Mouse (Mus musculus) liver, embryonic 11.5 days (tissue): ENCODE results near the gene Baat. TPM values are rescaled to one million over a fixed set of nuclear protein-coding genes. Genes with fewer than 3 reads are reported as not detected.

Experiments used
- ATAC-seq: fragments of 200-750 bp; cut with Nextera tagmentation; replicated peaks from 2 replicates; pipeline ENCODE4 v1.8.0; 2017; ENCODE audit warnings: moderate number of reproducible peaks, mild to moderate bottlenecking, moderate TSS enrichment, moderate library complexity; ENCODE audit not compliant: low FRiP score
- DNase-seq: peaks from one replicate; pipeline ENCODE4 v3.0.0-alpha.2; 2017; ENCODE audit warnings: low spot score
- H3K27ac ChIP-seq: fragments of 300-500 bp; sonication (generic); 2 replicates; pipeline ENCODE4 v1.5.1; 2014; ENCODE audit warnings: mild to moderate bottlenecking, low read depth, low read length, control low read depth
- H3K27me3 ChIP-seq: fragments of 300-500 bp; sonication (generic); replicated peaks from 2 replicates; pipeline ENCODE4 v1.6.1; 2014; ENCODE audit warnings: low read length, mixed read lengths; ENCODE audit not compliant: control insufficient read depth, insufficient read depth
- H3K36me3 ChIP-seq: fragments of 300-500 bp; sonication (generic); 2 replicates; pipeline ENCODE4 v1.6.1; 2014; ENCODE audit warnings: mild to moderate bottlenecking, low read length, moderate library complexity, mixed read lengths; ENCODE audit not compliant: control insufficient read depth, insufficient read depth
- H3K4me1 ChIP-seq: fragments of 300-500 bp; sonication (generic); replicated peaks from 2 replicates; pipeline ENCODE4 v1.6.1; 2014; ENCODE audit warnings: low read length, mixed read lengths; ENCODE audit not compliant: control insufficient read depth, insufficient read depth
- H3K4me2 ChIP-seq: fragments of 300-500 bp; sonication (generic); 2 replicates; pipeline ENCODE4 v1.6.1; 2014; ENCODE audit warnings: mild to moderate bottlenecking, control low read depth, moderate library complexity
- H3K4me3 ChIP-seq: fragments of 300-500 bp; sonication (generic); 2 replicates; pipeline ENCODE4 v1.5.1; 2014; ENCODE audit warnings: low read depth, low read length, control low read depth
- H3K9ac ChIP-seq: fragments of 300-500 bp; sonication (generic); 2 replicates; pipeline ENCODE4 v1.6.1; 2014; ENCODE audit warnings: low read depth, low read length, control low read depth
- H3K9me3 ChIP-seq: fragments of 300-500 bp; sonication (generic); 2 replicates; pipeline ENCODE4 v1.6.1; 2016; ENCODE audit warnings: low read length, inconsistent platforms, mixed read lengths; ENCODE audit not compliant: control insufficient read depth
- WGBS: fragments of 180-500 bp; shearing (Covaris S2); extraction: QIAGEN DNeasy Blood & Tissue Kit; methylation state at CpG from one replicate; pipeline ENCODE4 v1.1.7; 2014; 5-methylcytosine and 5-hydroxymethylcytosine counted together
- polyA plus RNA-seq: library from polyadenylated mRNA; unstranded; fragments of >200 nt; fragmentation: Nextera tagmentation; extraction: Ambion mirVana; gene quantifications from 2 replicates; pipeline ENCODE4 v1.2.1, GENCODE M21; 2014

The Baat gene
- polyA plus RNA-seq, 1 experiment from 2014 or later, result 0.25 TPM

DNA sequence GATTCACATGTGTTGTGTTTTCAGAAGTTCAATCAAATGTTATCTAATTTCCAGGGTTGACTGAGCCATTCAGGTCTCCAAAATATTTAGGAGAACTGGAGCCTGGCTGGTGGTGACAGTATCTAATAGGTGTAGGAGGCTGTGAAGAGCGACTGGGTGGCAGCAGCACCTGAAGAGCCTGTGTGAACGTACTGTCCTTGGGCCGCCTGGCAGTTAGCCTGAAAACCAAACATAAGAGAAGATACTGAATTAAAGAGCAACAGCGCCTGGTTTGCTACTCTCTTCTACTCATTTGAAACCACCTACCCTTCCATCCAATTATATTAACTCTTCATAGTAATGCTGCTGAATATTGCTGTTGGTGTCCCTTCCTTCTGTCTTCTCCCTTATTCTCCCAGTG lies 30.3 kb upstream of the Baat start:
- Histone ChIP-seq H3K4me2 (no peak overlapping the region), H3K9ac (no peak overlapping the region), H3K4me3 (no peak overlapping the region), H3K27me3 (no peaks in the 10 kb centered on the region), H3K36me3 (no peaks in the 10 kb centered on the region), H3K27ac (no peak overlapping the region), H3K4me1 (no peaks in the 10 kb centered on the region), H3K9me3 (no peaks in the 10 kb centered on the region)
- DNase-seq, result no peak
- no peak for ATAC-seq
- 86% methylated on average over 4 of the region's 4 CpGs for whole genome bisulfite sequencing

DNA sequence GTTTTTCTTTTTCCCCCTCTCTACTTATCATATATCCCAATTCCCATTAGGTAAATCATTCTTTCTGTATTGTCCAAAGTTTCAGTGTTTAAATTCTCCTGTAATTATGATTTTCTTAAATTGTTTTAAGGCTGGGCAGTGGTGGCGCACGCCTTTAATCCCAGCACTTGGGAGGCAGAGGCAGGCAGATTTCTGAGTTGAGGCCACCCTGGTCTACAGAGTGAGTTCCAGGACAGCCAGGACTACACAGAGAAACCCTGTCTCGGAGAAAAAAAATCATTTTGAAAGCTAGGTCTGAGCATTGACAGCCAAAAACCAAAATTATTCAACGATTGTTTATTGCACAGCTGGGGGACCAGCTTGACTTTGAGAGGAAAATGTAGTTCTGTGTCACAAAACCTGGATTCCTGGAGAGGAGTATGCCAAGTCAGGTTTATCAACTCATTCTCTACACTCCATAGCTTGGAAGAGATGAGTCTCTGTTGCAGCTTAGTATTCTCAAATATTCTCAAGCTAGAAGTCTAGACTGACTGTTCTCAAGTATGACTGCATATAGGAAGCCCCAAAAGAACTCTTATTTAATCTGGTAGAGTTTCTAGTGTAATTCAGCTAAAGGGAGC lies 29.4 kb upstream of the Baat start:
- Histone ChIP-seq H3K9me3 (no peaks in the 10 kb centered on the region), H3K4me2 (no peak overlapping the region), H3K27ac (no peak overlapping the region), H3K4me3 (no peak overlapping the region), H3K4me1 (no peaks in the 10 kb centered on the region), H3K9ac (no peak overlapping the region), H3K27me3 (no peaks in the 10 kb centered on the region), H3K36me3 (no peaks in the 10 kb centered on the region; the same call in 1 of the 2 replicates)
- DNase-seq (no peak), ATAC-seq (no peak)
- WGBS, result 82% methylated on average over 4 of the region's 4 CpGs

DNA sequence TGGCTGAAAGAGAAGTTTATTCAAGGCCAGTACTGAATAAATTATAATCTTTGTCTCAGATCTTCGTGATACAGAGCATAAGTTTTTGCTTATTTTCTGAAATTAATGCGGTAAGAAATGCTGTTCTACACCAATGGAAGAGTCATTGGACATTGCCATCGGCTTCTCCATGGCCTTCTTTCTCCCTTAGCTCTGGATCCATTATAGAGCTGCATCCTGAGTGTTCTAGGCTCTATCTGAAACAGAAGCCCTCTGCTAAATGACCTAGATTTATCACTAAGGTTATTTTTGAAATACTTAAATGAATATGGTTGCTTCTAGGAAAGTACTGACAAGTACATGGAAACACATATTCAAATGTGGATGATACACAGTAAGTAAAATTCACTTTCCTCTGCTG lies 28.7 kb upstream of the Baat start:
- no peaks in the 10 kb centered on the region for H3K27me3 ChIP-seq
- no peak overlapping the region for H3K4me3 ChIP-seq
- H3K27ac ChIP-seq, result no peak overlapping the region
- ATAC-seq, result no peak
- H3K9me3 ChIP-seq, result peaks cover 5% of the 10 kb centered on the region
- H3K4me1 ChIP-seq, result no peaks in the 10 kb centered on the region
- DNase-seq, result no peak
- no peak overlapping the region for H3K4me2 ChIP-seq
- H3K36me3 ChIP-seq, result peaks cover 7% of the 10 kb centered on the region
- no peak overlapping the region for H3K9ac ChIP-seq
- 80% methylated on average over 3 of the region's 3 CpGs for WGBS

DNA sequence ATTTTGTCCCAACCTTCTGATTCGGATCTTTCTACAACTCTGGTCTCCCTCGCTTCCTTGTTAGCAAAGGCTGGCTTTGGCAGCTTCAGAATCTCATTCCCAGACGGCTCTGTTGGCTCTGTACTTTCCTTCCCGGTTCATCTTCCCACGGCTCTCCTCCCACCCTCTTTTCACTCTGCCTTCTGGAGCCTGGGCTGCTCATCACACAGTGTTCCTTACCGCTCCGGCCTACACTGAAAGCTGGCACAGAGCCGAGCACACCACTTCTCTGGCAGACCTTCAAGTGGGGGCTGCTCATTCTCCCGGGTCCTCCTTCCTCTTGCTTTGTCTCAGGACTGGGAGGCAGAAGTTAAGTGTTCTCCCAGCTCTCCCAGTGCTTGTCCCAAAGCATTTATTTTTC lies 16.2 kb upstream of the Baat start:
- no peak for ATAC-seq
- peaks cover 13% of the 10 kb centered on the region; the same call in 1 of the 2 replicates for H3K36me3 ChIP-seq
- WGBS, result 87% methylated on average over 9 of the region's 9 CpGs
- H3K27ac ChIP-seq, result no peak overlapping the region
- no peaks in the 10 kb centered on the region for H3K9me3 ChIP-seq
- H3K4me2 ChIP-seq, result no peak overlapping the region; the same call in 1 of the 2 replicates
- peaks cover 12% of the 10 kb centered on the region for H3K4me1 ChIP-seq
- H3K4me3 ChIP-seq, result no peak overlapping the region
- no peak for DNase-seq
- no peaks in the 10 kb centered on the region for H3K27me3 ChIP-seq
- H3K9ac ChIP-seq, result no peak overlapping the region

DNA sequence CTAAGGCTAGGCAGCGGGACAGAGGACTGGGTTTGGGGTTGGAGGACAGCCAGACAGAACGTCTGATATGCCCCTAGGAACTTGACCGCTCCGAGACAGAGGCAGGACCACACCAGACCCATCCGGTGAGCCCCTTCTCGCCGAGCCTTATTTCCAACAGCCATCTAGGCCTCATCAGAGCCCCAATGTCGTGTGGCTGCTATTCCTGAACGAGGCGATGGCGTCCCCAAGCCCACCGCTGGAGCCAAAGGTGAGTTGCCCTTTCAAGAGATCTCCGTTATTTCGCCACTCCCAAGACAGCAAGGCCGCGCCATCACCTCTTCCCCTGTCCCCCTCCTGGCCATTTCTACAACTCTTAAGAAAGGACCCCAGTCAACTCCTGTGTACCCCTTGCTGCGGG lies 15.0 kb upstream of the Baat start:
- peaks cover 12% of the 10 kb centered on the region for H3K4me1 ChIP-seq
- no peaks in the 10 kb centered on the region for H3K27me3 ChIP-seq
- peak overlapping the region; percentile 60 for H3K4me2 ChIP-seq
- no peak for DNase-seq
- peaks cover 13% of the 10 kb centered on the region; the same call in 1 of the 2 replicates for H3K36me3 ChIP-seq
- peak overlapping the region; percentile 85 for H3K9ac ChIP-seq
- H3K4me3 ChIP-seq, result peak overlapping the region; percentile 79
- H3K27ac ChIP-seq, result no peak overlapping the region
- no peaks in the 10 kb centered on the region for H3K9me3 ChIP-seq
- 1% methylated on average over 17 of the region's 17 CpGs for WGBS
- peak; percentile 34 for ATAC-seq

DNA sequence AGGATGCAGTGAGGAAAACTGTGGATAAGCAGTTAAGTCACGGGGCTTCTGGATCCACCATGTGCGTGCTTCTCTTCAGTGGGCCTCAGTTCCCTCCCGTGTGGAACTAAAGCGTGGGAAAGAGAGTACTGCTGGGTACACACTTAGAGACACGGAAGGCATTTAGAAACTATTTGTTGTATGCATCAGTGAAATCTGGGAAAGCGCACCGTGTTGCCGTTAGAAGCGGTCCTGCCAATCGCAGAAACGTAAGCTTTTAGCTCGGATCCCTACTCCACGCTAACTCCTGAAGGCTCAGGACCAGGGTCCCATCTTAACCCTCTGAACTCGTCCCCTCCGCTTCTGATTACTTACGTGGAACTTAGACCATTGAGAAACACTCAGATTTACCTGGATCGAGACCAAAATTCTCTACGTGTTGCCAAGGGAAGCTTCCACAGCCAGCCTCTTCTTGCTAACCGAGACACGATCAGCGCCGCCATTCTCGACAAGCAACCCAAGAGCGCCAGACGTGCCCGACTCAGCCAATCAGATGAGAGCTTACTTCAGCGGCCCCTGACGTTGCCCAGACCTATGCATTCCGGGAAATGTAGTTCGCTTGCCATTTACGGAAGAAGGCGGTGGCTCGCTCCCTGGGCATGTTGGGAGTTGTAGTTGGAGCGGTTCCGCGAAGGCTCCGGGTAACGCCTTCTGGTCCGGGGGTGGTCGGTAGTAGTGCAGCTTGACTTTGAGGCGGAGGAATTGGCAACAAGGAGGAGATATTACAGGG lies 14.4 kb upstream of the Baat start, which contains the start of the genes Mrpl50 and Zfp189:
Mrpl50 (minus strand) TSS at position 522 of the 769 bp plus-strand sequence.
Zfp189 (plus strand) TSS at position 605 of the 769 bp plus-strand sequence.
- peak; percentile 99 for ATAC-seq
- under 1% methylated on average over 41 of the region's 41 CpGs for WGBS
- peak within 1 kb of the TSS; percentile 65 for H3K4me2 ChIP-seq
- H3K4me1 ChIP-seq, result peaks cover 12% of the 10 kb centered on the region
- no peaks in the 10 kb centered on the region for H3K27me3 ChIP-seq
- peak; percentile 89 for DNase-seq
- peak within 1 kb of the TSS; percentile 85 for H3K9ac ChIP-seq
- no peak within 1 kb of the TSS for H3K27ac ChIP-seq
- no peaks in the 10 kb centered on the region for H3K9me3 ChIP-seq
- H3K36me3 ChIP-seq, result peaks cover 13% of the 10 kb centered on the region; the same call in 1 of the 2 replicates
- peak within 1 kb of the TSS; percentile 79 for H3K4me3 ChIP-seq

DNA sequence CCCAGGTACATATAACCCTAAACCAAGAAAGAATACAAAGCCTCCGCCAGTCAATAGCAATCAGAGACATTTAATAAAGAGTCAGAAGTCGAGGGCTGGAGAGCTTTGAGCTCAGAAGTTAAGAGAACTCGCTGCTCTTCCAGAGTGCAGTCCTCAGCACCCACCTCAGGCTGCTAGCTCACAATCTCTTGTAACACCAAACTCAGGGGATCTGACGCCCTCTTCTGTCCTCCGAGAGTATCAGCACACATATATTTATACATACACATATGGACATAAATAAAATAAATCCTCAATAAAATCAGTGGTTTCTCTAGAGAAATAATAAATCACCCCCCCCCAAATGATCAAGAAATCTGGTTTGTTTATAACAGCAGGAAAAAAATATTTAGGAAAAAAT lies 13.1 kb upstream of the Baat start:
- Histone ChIP-seq H3K27me3 (no peaks in the 10 kb centered on the region), H3K9me3 (no peaks in the 10 kb centered on the region), H3K36me3 (peaks cover 13% of the 10 kb centered on the region; the same call in 1 of the 2 replicates), H3K4me3 (peak overlapping the region; percentile 79), H3K4me2 (peak overlapping the region; percentile 65), H3K27ac (no peak overlapping the region), H3K4me1 (peaks cover 12% of the 10 kb centered on the region), H3K9ac (no peak overlapping the region)
- ATAC-seq, result no peak
- DNase-seq, result no peak
- WGBS, result 65% methylated on average over 5 of the region's 5 CpGs

DNA sequence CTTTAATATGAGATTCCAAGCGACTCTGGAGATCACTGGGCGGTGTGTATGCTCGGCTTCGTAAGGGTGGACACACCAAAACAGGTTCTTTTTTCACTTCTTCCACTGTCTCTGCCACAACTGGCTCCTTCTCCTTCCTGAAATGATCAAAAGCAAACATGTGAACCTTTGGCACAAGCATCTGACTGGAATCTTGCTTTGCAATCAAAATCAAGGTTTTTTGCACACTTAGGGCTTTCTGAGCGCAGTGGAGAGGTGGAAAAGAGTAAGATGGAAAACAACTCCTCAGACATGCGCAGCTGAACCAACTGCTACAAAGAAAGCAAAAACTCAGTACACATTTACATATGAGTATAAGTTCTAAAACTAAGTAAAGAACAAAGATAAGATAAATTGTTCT lies 8.1 kb upstream of the Baat start:
- Histone ChIP-seq H3K27ac (no peak overlapping the region), H3K27me3 (no peaks in the 10 kb centered on the region), H3K36me3 (peaks cover 20% of the 10 kb centered on the region), H3K9ac (no peak overlapping the region), H3K4me1 (peaks cover 2% of the 10 kb centered on the region; the same call in 1 of the 2 replicates), H3K4me2 (no peak overlapping the region), H3K9me3 (no peaks in the 10 kb centered on the region), H3K4me3 (no peak overlapping the region)
- WGBS, result 96% methylated on average over 6 of the region's 6 CpGs
- no peak for ATAC-seq
- no peak for DNase-seq
